Mouse (Mus musculus): Measurements from ENCODE around the gene Slc37a1. TPM values are rescaled to one million over a fixed set of nuclear protein-coding genes. Genes with fewer than 3 reads are reported as not detected.
A peak's percentile ranks its signal among the peaks of the same experiment; 100 is the strongest.

Slc37a1 gene
- total and polyA plus RNA-seq, 3 experiments, result 1.9 to 6.6 (median 2.2) TPM

DNA sequence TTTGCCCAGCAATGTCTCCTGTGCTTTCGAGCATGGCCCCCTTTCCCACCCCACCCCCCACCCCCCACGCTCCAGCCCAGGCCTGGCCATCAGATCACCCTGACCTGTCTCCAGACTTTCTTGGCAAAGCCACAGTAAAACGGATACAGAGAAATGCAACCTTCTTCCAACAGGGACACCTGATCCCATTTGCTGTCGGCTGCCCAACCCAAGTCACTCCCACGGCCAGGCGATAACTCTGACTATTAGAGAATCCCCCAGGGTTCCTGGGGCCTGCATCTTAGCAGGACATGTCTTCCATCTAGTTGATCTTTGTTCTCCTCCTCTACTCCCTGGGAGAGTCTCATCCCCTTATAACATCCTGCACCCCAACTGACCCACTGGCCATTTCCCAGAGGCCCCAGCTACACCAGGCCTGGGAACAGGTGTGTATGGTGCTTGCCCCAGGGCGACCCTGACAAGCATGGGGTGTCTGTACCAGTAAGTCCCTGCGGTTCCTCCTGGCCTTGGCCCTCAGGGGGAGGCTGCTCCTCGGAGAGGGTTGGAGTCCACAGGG, 28.2 kb upstream of the Slc37a1 start:
- peaks cover 17% of the 10 kb centered on the region for H3K27me3 ChIP-seq (replicated peaks)
- H3K27ac ChIP-seq (ENCODE audit: insufficient read depth, low read depth), result no peak overlapping the region
- no peak for TF ChIP-seq TCF12 (IDR thresholded peaks at IDR 0.05; ENCODE audit: low read depth, low read length)
- TF ChIP-seq TBP (conservative IDR thresholded peaks at IDR 0.05; ENCODE audit: low read depth, low read length), result no peak
- no peak for TF ChIP-seq USF2 (conservative IDR thresholded peaks at IDR 0.05; ENCODE audit: low read depth, low read length)
- TF ChIP-seq SMC3 (IDR thresholded peaks at IDR 0.05; ENCODE audit: low read depth, low read length), result no peak
- no peak for TF ChIP-seq HCFC1 (IDR thresholded peaks at IDR 0.05; ENCODE audit: low read depth, low read length)
- no peak overlapping the region for H3K4me2 ChIP-seq (ENCODE audit: insufficient read depth, low read depth, poor library complexity, severe bottlenecking)
- no peak overlapping the region for H3K9ac ChIP-seq (ENCODE audit: insufficient read depth, low read depth)
- in situ Hi-C loops (cut with MboI; ENCODE audit: low pct_ligation_motif_present, low pct_unique_long_range_greater_than_20kb, low sequenced_read_pairs), result no loop called here
- peaks cover 7% of the 10 kb centered on the region for H3K9me3 ChIP-seq (replicated peaks; ENCODE audit: low read length)
- DNase-seq (ENCODE audit: extremely low read depth), result no peak
- dilution Hi-C loops (cut with MboI; ENCODE audit: extremely low pct_ligation_motif_present, extremely low pct_unique_long_range_greater_than_20kb, low sequenced_read_pairs), result no loop called here
- H3K36me3 ChIP-seq (replicated peaks in 1 of 2; ENCODE audit: control insufficient read depth in 1 of 2, insufficient read depth in 1 of 2, low read length in 1 of 2), result no peaks in the 10 kb centered on the region
- H3K4me1 ChIP-seq (ENCODE audit: control insufficient read depth in 1 of 2, insufficient read depth in 2 of 2), result peaks cover 16 to 53% of the 10 kb centered on the region in 2 experiments
- H3K4me3 ChIP-seq (replicated peaks in 1 of 3; ENCODE audit: low read depth in 2 of 3, low read length in 2 of 3, poor library complexity in 1 of 3), result no peak overlapping the region
- no peaks in the 10 kb centered on the region for H3K79me2 ChIP-seq (replicated peaks; ENCODE audit: control insufficient read depth, extremely low read depth, insufficient read depth, poor library complexity, severe bottlenecking)

DNA sequence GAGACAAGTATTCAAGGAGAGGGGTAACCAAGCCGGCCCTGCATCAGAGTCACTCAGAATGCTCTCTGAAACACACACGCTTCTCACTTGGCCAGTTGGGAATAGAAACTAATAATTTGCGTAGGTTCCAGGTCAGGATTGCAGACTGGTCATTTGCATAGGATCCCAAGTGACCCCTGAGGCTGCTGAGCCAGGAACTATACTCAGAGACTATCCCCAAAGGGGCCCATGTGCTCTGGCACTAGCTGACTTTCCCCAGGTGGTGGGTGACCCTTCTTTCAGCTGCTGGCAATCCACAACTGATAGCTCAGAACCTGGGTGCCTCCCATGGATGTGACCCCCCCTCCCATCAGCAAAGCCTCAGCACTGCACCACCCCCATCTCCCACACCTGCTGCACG, 27.4 kb upstream of the Slc37a1 start:
- Histone ChIP-seq H3K9me3 (replicated peaks; ENCODE audit: low read length) (peaks cover 11% of the 10 kb centered on the region), H3K36me3 (replicated peaks in 1 of 2; ENCODE audit: control insufficient read depth in 1 of 2, insufficient read depth in 1 of 2, low read length in 1 of 2) (no peaks in the 10 kb centered on the region), H3K9ac (ENCODE audit: insufficient read depth, low read depth) (no peak overlapping the region), H3K27ac (ENCODE audit: insufficient read depth, low read depth) (no peak overlapping the region), H3K27me3 (replicated peaks) (peaks cover 12% of the 10 kb centered on the region), H3K4me1 (ENCODE audit: control insufficient read depth in 1 of 2, insufficient read depth in 2 of 2) (peaks cover 16 to 58% of the 10 kb centered on the region in 2 experiments), H3K4me3 (replicated peaks in 1 of 3; ENCODE audit: low read depth in 2 of 3, low read length in 2 of 3, poor library complexity in 1 of 3) (no peak overlapping the region), H3K79me2 (replicated peaks; ENCODE audit: control insufficient read depth, extremely low read depth, insufficient read depth, poor library complexity, severe bottlenecking) (no peaks in the 10 kb centered on the region), H3K4me2 (ENCODE audit: insufficient read depth, low read depth, poor library complexity, severe bottlenecking) (no peak overlapping the region)
- peak; percentile 58 for DNase-seq (ENCODE audit: extremely low read depth)
- in situ Hi-C loops (cut with MboI; ENCODE audit: low pct_ligation_motif_present, low pct_unique_long_range_greater_than_20kb, low sequenced_read_pairs), result no loop called here
- dilution Hi-C loops (cut with MboI; ENCODE audit: extremely low pct_ligation_motif_present, extremely low pct_unique_long_range_greater_than_20kb, low sequenced_read_pairs), result no loop called here
- TF ChIP-seq JUN (IDR thresholded peaks at IDR 0.05; ENCODE audit: insufficient read depth, low read depth, low read length) (no peak), ELF1 (IDR thresholded peaks at IDR 0.05; ENCODE audit: low read depth, low read length) (no peak), CHD1 (IDR thresholded peaks at IDR 0.05; ENCODE audit: low read depth, low read length) (no peak), MAZ (IDR thresholded peaks at IDR 0.05; ENCODE audit: low read depth, low read length) (no peak), RCOR1 (conservative IDR thresholded peaks at IDR 0.05; ENCODE audit: low read depth, low read length) (no peak), NELFE (IDR thresholded peaks at IDR 0.05; ENCODE audit: low read depth, low read length) (no peak), HCFC1 (IDR thresholded peaks at IDR 0.05; ENCODE audit: low read depth, low read length) (no peak), MAFK (IDR thresholded peaks at IDR 0.05; ENCODE audit: insufficient replicate concordance, low read length) (no peak), MXI1 (IDR thresholded peaks at IDR 0.05; ENCODE audit: low read depth, low read length) (no peak), UBTF (IDR thresholded peaks at IDR 0.05; ENCODE audit: low read depth, low read length) (no peak), CHD2 (IDR thresholded peaks at IDR 0.05; ENCODE audit: low read length) (no peak), EP300 (IDR thresholded peaks at IDR 0.05; ENCODE audit: low read length) (peak; percentile 61), TCF12 (IDR thresholded peaks at IDR 0.05; ENCODE audit: low read depth, low read length) (peak; percentile 25; the same call in 1 of the 2 replicates), MYC (IDR thresholded peaks at IDR 0.05; ENCODE audit: low read depth, low read length) (no peak), POLR2A (IDR thresholded peaks at IDR 0.05; ENCODE audit: low read depth, low read length) (no peak), SMC3 (IDR thresholded peaks at IDR 0.05; ENCODE audit: low read depth, low read length) (no peak), E2F4 (IDR thresholded peaks at IDR 0.05; ENCODE audit: insufficient replicate concordance, low read depth, low read length) (no peak), KAT2A (IDR thresholded peaks at IDR 0.05; ENCODE audit: insufficient replicate concordance, low read length) (no peak), MAX (IDR thresholded peaks at IDR 0.05; ENCODE audit: low read length) (no peak), ZMIZ1 (IDR thresholded peaks at IDR 0.05; ENCODE audit: low read depth, low read length) (no peak), JUND (conservative IDR thresholded peaks at IDR 0.05; ENCODE audit: low read depth, low read length) (no peak), BHLHE40 (IDR thresholded peaks at IDR 0.05; ENCODE audit: low read depth, low read length) (peak; percentile 33; the same call in 1 of the 2 replicates), USF2 (conservative IDR thresholded peaks at IDR 0.05; ENCODE audit: low read depth, low read length) (no peak), ZNF384 (IDR thresholded peaks at IDR 0.05; ENCODE audit: low read depth, low read length) (no peak), NRF1 (IDR thresholded peaks at IDR 0.05; ENCODE audit: low read depth, low read length) (no peak), POLR2AphosphoS2 (IDR thresholded peaks at IDR 0.05; ENCODE audit: low read depth, low read length) (no peak), GABPA (IDR thresholded peaks at IDR 0.05; ENCODE audit: insufficient replicate concordance, low read depth, low read length) (no peak), ZKSCAN1 (IDR thresholded peaks at IDR 0.05; ENCODE audit: borderline replicate concordance, low read depth, low read length) (no peak), TBP (conservative IDR thresholded peaks at IDR 0.05; ENCODE audit: low read depth, low read length) (no peak), PAX5 (IDR thresholded peaks at IDR 0.05; ENCODE audit: low read length) (no peak), ETS1 (conservative IDR thresholded peaks at IDR 0.05; ENCODE audit: low read depth, low read length) (peak; percentile 45), MEF2A (IDR thresholded peaks at IDR 0.05; ENCODE audit: borderline replicate concordance, low read depth, low read length) (no peak), CTCF (conservative IDR thresholded peaks at IDR 0.05 in 1 of 2, IDR thresholded peaks at IDR 0.05 in 1 of 2; ENCODE audit: low read depth in 2 of 2, low read length in 2 of 2) (no peak)
